Mouse (Mus musculus) MEL (cell line): ENCODE measurements around the gene Gm13090. TPM values are rescaled to one million over a fixed set of nuclear protein-coding genes. Genes with fewer than 3 reads are reported as not detected.

Experiments
- DNase-seq: peaks from one replicate; pipeline ENCODE4 v3.0.0; 2011; ENCODE audit warnings: low read depth, low spot score
- H3K27ac ChIP-seq: 2 replicates; pipeline ENCODE4 v1.5.1; 2012; ENCODE audit warnings: low read depth, mild to moderate bottlenecking, control low read depth, low read length, moderate library complexity; ENCODE audit not compliant: control insufficient read depth
- H3K27me3 ChIP-seq, 2 experiments: fragments of 150-350 bp in 1 of 2; sonication (generic) in 1 of 2; 2 replicates each; pipeline ENCODE4 v1.6.1; 2012; ENCODE audit warnings: low read length in 2 of 2, mild to moderate bottlenecking in 2 of 2, improper control_type of control experiment in 1 of 2, moderate library complexity in 1 of 2; ENCODE audit not compliant: insufficient read depth in 2 of 2, control insufficient read depth in 1 of 2
- H3K36me3 ChIP-seq, 2 experiments: 2 replicates each; pipeline ENCODE4 v1.6.1; 2012 to 2014; ENCODE audit warnings: low read length in 2 of 2, improper control_type of control experiment in 1 of 2, inconsistent platforms in 1 of 2, mild to moderate bottlenecking in 1 of 2; ENCODE audit not compliant: insufficient read depth in 2 of 2, control insufficient read depth in 1 of 2
- H3K4me1 ChIP-seq, 2 experiments: fragments of 150-350 bp in 1 of 2; sonication (generic) in 1 of 2; 2 replicates each; pipeline ENCODE4 v1.6.1; 2012; ENCODE audit warnings: low read length in 2 of 2, improper control_type of control experiment in 1 of 2, mild to moderate bottlenecking in 1 of 2; ENCODE audit not compliant: insufficient read depth in 2 of 2, control insufficient read depth in 1 of 2
- H3K4me3 ChIP-seq, 2 experiments: fragments of 150-350 bp in 1 of 2; sonication (generic) in 1 of 2; 2 replicates each; pipeline ENCODE4 v1.5.1; 2012; ENCODE audit warnings: low read depth in 2 of 2, low read length in 2 of 2, mild to moderate bottlenecking in 2 of 2, moderate library complexity in 2 of 2, control low read depth in 1 of 2, improper control_type of control experiment in 1 of 2; ENCODE audit not compliant: control insufficient read depth in 1 of 2, insufficient read depth in 1 of 2
- H3K79me2 ChIP-seq: 2 replicates; pipeline ENCODE4 v1.6.1; 2012; ENCODE audit warnings: mild to moderate bottlenecking, low read length, moderate library complexity; ENCODE audit not compliant: control insufficient read depth, poor library complexity, insufficient read depth
- H3K9ac ChIP-seq: 2 replicates; pipeline ENCODE4 v1.6.1; 2012; ENCODE audit warnings: low read depth, mild to moderate bottlenecking, control low read depth, low read length, moderate library complexity; ENCODE audit not compliant: control insufficient read depth, poor library complexity, severe bottlenecking
- H3K9me3 ChIP-seq: fragments of 150-350 bp; sonication (generic); replicated peaks from 2 replicates; pipeline ENCODE4 v1.6.1; 2012; ENCODE audit warnings: mild to moderate bottlenecking, low read length, improper control_type of control experiment, moderate library complexity; ENCODE audit not compliant: insufficient read depth
- CHD1 ChIP-seq: IDR thresholded peaks from 2 replicates; pipeline ENCODE4 v1.6.1; 2012; ENCODE audit warnings: low read depth, mild to moderate bottlenecking, inconsistent platforms, low read length, improper control_type of control experiment
- CTCF ChIP-seq, 3 experiments: IDR thresholded peaks in 2 of 3; conservative IDR thresholded peaks in 1 of 3; 2 replicates each; pipeline ENCODE4 v1.5.1; 2011 to 2012; ENCODE audit warnings: low read length in 3 of 3, low read depth in 2 of 3, mild to moderate bottlenecking in 2 of 3, improper control_type of control experiment in 1 of 3, inconsistent platforms in 1 of 3, mixed read lengths in 1 of 3, moderate library complexity in 1 of 3; ENCODE audit not compliant: control insufficient read depth in 1 of 3, insufficient read depth in 1 of 3, poor library complexity in 1 of 3, severe bottlenecking in 1 of 3
- ELF1 ChIP-seq: IDR thresholded peaks from 2 replicates; pipeline ENCODE4 v1.6.1; 2014; ENCODE audit warnings: low read depth, mild to moderate bottlenecking, inconsistent platforms, low read length, improper control_type of control experiment, moderate library complexity
- GATA1 ChIP-seq: IDR thresholded peaks from 2 replicates; pipeline ENCODE4 v1.6.1; 2011; ENCODE audit warnings: low read depth, low read length, improper control_type of control experiment
- HCFC1 ChIP-seq: IDR thresholded peaks from 2 replicates; pipeline ENCODE4 v1.6.1; 2012; ENCODE audit warnings: low read depth, mild to moderate bottlenecking, inconsistent platforms, low read length, improper control_type of control experiment, moderate library complexity
- MAX ChIP-seq: IDR thresholded peaks from 2 replicates; pipeline ENCODE4 v1.6.1; 2011; ENCODE audit warnings: low read length, improper control_type of control experiment
- MAZ ChIP-seq: IDR thresholded peaks from 2 replicates; pipeline ENCODE4 v1.6.1; 2012; ENCODE audit warnings: low read depth, mild to moderate bottlenecking, inconsistent platforms, low read length, improper control_type of control experiment
- MEF2A ChIP-seq: IDR thresholded peaks from 2 replicates; pipeline ENCODE4 v1.6.1; 2014; ENCODE audit warnings: low read depth, mild to moderate bottlenecking, inconsistent platforms, low read length, improper control_type of control experiment; ENCODE audit not compliant: poor library complexity, insufficient replicate concordance, severe bottlenecking; ENCODE audit errors: extremely low read depth
- MYB ChIP-seq: IDR thresholded peaks from 2 replicates; pipeline ENCODE4 v1.6.1; 2011; ENCODE audit warnings: mild to moderate bottlenecking, low read depth, low read length, improper control_type of control experiment
- MYC ChIP-seq: IDR thresholded peaks from 2 replicates; pipeline ENCODE4 v1.6.1; 2011; ENCODE audit warnings: low read depth, mild to moderate bottlenecking, low read length, improper control_type of control experiment, moderate library complexity
- NRF1 ChIP-seq: IDR thresholded peaks from 2 replicates; pipeline ENCODE4 v1.6.1; 2014; ENCODE audit warnings: low read depth, mild to moderate bottlenecking, inconsistent platforms, low read length, improper control_type of control experiment, moderate library complexity; ENCODE audit not compliant: poor library complexity, insufficient read depth, severe bottlenecking
- POLR2A ChIP-seq, 2 experiments: IDR thresholded peaks; 2 replicates each; pipeline ENCODE4 v1.6.1; 2011 to 2012; ENCODE audit warnings: low read length in 2 of 2, mild to moderate bottlenecking in 2 of 2, control low read depth in 1 of 2, improper control_type of control experiment in 1 of 2, low read depth in 1 of 2, moderate library complexity in 1 of 2; ENCODE audit not compliant: control insufficient read depth in 1 of 2, insufficient read depth in 1 of 2, poor library complexity in 1 of 2
- POLR2AphosphoS2 ChIP-seq: IDR thresholded peaks from 2 replicates; pipeline ENCODE4 v1.6.1; 2011; ENCODE audit warnings: low read length, improper control_type of control experiment
- RCOR1 ChIP-seq: IDR thresholded peaks from 2 replicates; pipeline ENCODE4 v1.6.1; 2012; ENCODE audit warnings: low read depth, mild to moderate bottlenecking, inconsistent platforms, low read length, improper control_type of control experiment
- UBTF ChIP-seq: IDR thresholded peaks from 2 replicates; pipeline ENCODE4 v1.6.1; 2012; ENCODE audit warnings: low read depth, mild to moderate bottlenecking, inconsistent platforms, low read length, improper control_type of control experiment, moderate library complexity, borderline replicate concordance; ENCODE audit not compliant: insufficient read depth
- USF2 ChIP-seq, 2 experiments: IDR thresholded peaks; 2 replicates each; pipeline ENCODE4 v1.6.1; 2011 to 2012; ENCODE audit warnings: improper control_type of control experiment in 2 of 2, low read length in 2 of 2, borderline replicate concordance in 1 of 2, inconsistent platforms in 1 of 2, low read depth in 1 of 2, mild to moderate bottlenecking in 1 of 2; ENCODE audit not compliant: insufficient read depth in 1 of 2
- ZC3H11A ChIP-seq: IDR thresholded peaks from 2 replicates; pipeline ENCODE4 v1.6.1; 2012; ENCODE audit warnings: low read depth, mild to moderate bottlenecking, inconsistent platforms, low read length, improper control_type of control experiment
- ZMIZ1 ChIP-seq: IDR thresholded peaks from 2 replicates; pipeline ENCODE4 v1.6.1; 2012; ENCODE audit warnings: low read depth, mild to moderate bottlenecking, inconsistent platforms, low read length, improper control_type of control experiment, moderate library complexity
- polyA plus RNA-seq, 2 experiments: library from polyadenylated mRNA; stranded (reverse) in 1 of 2; unstranded in 1 of 2; fragments of >175 nt in 1 of 2; fragments of >200 nt in 1 of 2; gene quantifications; 2 replicates each; pipeline versions ENCODE4 v1.2.1 to v1.2.4; 2012; ENCODE audit warnings: low replicate concordance in 2 of 2, low read depth in 1 of 2; ENCODE audit not compliant: insufficient read length in 2 of 2, insufficient read depth in 1 of 2, missing spikeins in 1 of 2
- total RNA-seq: library from RNA; depleted of rRNA; stranded (reverse); fragments of 300-350 nt; gene quantifications from 2 replicates; pipeline ENCODE4 v1.2.3, GENCODE M21; 2012

The Gm13090 gene
- total and polyA plus RNA-seq, 3 experiments, result not detected

- H3K27ac ChIP-seq, result no peak overlapping the region
- no peaks in the 10 kb centered on the region for H3K27me3 ChIP-seq
- DNase-seq, result no peak
- no peak overlapping the region for H3K9ac ChIP-seq
- no peak overlapping the region for H3K4me3 ChIP-seq
- no peaks in the 10 kb centered on the region for H3K79me2 ChIP-seq
- TF ChIP-seq RCOR1 (no peak), ZMIZ1 (no peak), USF2 (IDR thresholded peaks at IDR 0.05; ENCODE audit: borderline replicate concordance in 1 of 2, insufficient read depth in 1 of 2, low read depth in 1 of 2, low read length in 2 of 2) (no peak), ELF1 (no peak), MYB (no peak), CHD1 (no peak), NRF1 (no peak), MYC (no peak), UBTF (no peak), CTCF (IDR thresholded peaks at IDR 0.05 in 2 of 3, conservative IDR thresholded peaks at IDR 0.05 in 1 of 3; ENCODE audit: control insufficient read depth in 1 of 3, insufficient read depth in 1 of 3, low read depth in 2 of 3, low read length in 3 of 3, poor library complexity in 1 of 3, severe bottlenecking in 1 of 3) (no peak), MAX (no peak), POLR2AphosphoS2 (no peak), GATA1 (no peak), HCFC1 (no peak), POLR2A (IDR thresholded peaks at IDR 0.05; ENCODE audit: control insufficient read depth in 1 of 2, insufficient read depth in 1 of 2, low read depth in 1 of 2, low read length in 2 of 2, poor library complexity in 1 of 2) (no peak)
- no peaks in the 10 kb centered on the region for H3K36me3 ChIP-seq
- no peaks in the 10 kb centered on the region for H3K9me3 ChIP-seq
- H3K4me1 ChIP-seq, result no peaks in the 10 kb centered on the region
Observed at GRCm38 (mm10) chr4:151127636-151128548, 38.5 kb downstream of the Gm13090 start.

- Histone ChIP-seq H3K4me1 (no peaks in the 10 kb centered on the region), H3K79me2 (no peaks in the 10 kb centered on the region), H3K27me3 (no peaks in the 10 kb centered on the region)
- DNase-seq, result no peak
- TF ChIP-seq MEF2A (no peak), MAZ (no peak), NRF1 (no peak), ZC3H11A (no peak)
- TF ChIP-seq, all 39 proteins: peak for 0
- H3K27ac ChIP-seq, result no peak overlapping the region
- H3K4me3 ChIP-seq, result no peak overlapping the region
- no peaks in the 10 kb centered on the region for H3K9me3 ChIP-seq
- H3K9ac ChIP-seq, result no peak overlapping the region
- no peaks in the 10 kb centered on the region for H3K36me3 ChIP-seq
Observed at GRCm38 (mm10) chr4:151128641-151129541, 39.5 kb downstream of the Gm13090 start.
